Mouse (Mus musculus) frontal cortex, postnatal 10 days (tissue): ENCODE data around the gene Usp4.
A peak's percentile ranks its signal among the peaks of the same experiment; 100 is the strongest.
"Not testable (repeated sequence)": the region's sequence is repeated elsewhere in the genome, so short reads cannot be mapped to it uniquely, and the experiment has no call there.

Source experiments
- DNase-seq, 2 experiments: peaks; one replicate each; pipeline ENCODE4 v3.0.0; 2022; ENCODE audit warnings: low spot score in 2 of 2, mixed read lengths in 1 of 2

Gene Usp4

GRCm38 (mm10) chr9:108347540-108348289 is at the start of gene Usp4:
Gene Usp4 (plus strand): TSS chr9:108347853.
- DNase-seq = peak; percentile 79 to 83

- no peak for DNase-seq
Observed at GRCm38 (mm10) chr9:108301853-108302252, 45.8 kb upstream of the Usp4 start.

GRCm38 (mm10) chr9:108304716-108305115 is 42.9 kb upstream of the Usp4 start:
- DNase-seq = no peak

GRCm38 (mm10) chr9:108305170-108305569 is 42.5 kb upstream of the Usp4 start:
- DNase-seq = peak in 1 of 2 experiments; percentile 27

GRCm38 (mm10) chr9:108305629-108306520 is 41.8 kb upstream of the Usp4 start, which contains the start of the genes Rhoa and Tcta:
Gene Rhoa (plus strand): TSS chr9:108306129.
Gene Tcta (minus strand): TSS chr9:108306160.
- DNase-seq = peak; percentile 98 to 100

GRCm38 (mm10) chr9:108306571-108306980 is 41.1 kb upstream of the Usp4 start:
- no peak for DNase-seq

- no peak for DNase-seq
Observed at GRCm38 (mm10) chr9:108307021-108307807, 40.4 kb upstream of the Usp4 start.

GRCm38 (mm10) chr9:108308141-108308540 is 39.5 kb upstream of the Usp4 start:
- DNase-seq = no peak

- DNase-seq = no peak
Observed at GRCm38 (mm10) chr9:108317572-108317971, 30.1 kb upstream of the Usp4 start.

GRCm38 (mm10) chr9:108318462-108318861 is 29.2 kb upstream of the Usp4 start:
- no peak for DNase-seq

- not testable (repeated sequence) for DNase-seq
Observed at GRCm38 (mm10) chr9:108322054-108322453, 25.6 kb upstream of the Usp4 start.

- no peak for DNase-seq
Observed at GRCm38 (mm10) chr9:108324784-108325183, 22.9 kb upstream of the Usp4 start.

GRCm38 (mm10) chr9:108325811-108326210 is 21.8 kb upstream of the Usp4 start:
- no peak for DNase-seq

GRCm38 (mm10) chr9:108337848-108338550 is 9.7 kb upstream of the Usp4 start:
- DNase-seq = no peak

GRCm38 (mm10) chr9:108338551-108338885 is 9.1 kb upstream of the Usp4 start:
- DNase-seq = no peak

GRCm38 (mm10) chr9:108338886-108339781 is 8.5 kb upstream of the Usp4 start, which contains the start of gene Gpx1:
Gene Gpx1 (plus strand): TSS chr9:108338903.
- peak; percentile 85 to 86 for DNase-seq

- no peak for DNase-seq
Observed at GRCm38 (mm10) chr9:108339886-108340257, 7.8 kb upstream of the Usp4 start.

GRCm38 (mm10) chr9:108340258-108341138 is 7.2 kb upstream of the Usp4 start:
- DNase-seq = no peak

- no peak for DNase-seq
Observed at GRCm38 (mm10) chr9:108341139-108341475, 6.5 kb upstream of the Usp4 start.
